Mouse (Mus musculus): ENCODE measurements around the gene Rgs8.

Gene Rgs8

GRCm38 (mm10) chr1:153733181-153733580, 80.4 kb downstream of the Rgs8 start:
- in situ Hi-C loops (cut with MboI; ENCODE audit: low pct_unique_long_range_greater_than_20kb in 1 of 2, low sequenced_read_pairs in 2 of 2, unreplicated experiment in 1 of 2) = no loop called here

- in situ Hi-C loops (cut with MboI; ENCODE audit: low pct_unique_long_range_greater_than_20kb in 1 of 2, low sequenced_read_pairs in 2 of 2, unreplicated experiment in 1 of 2) = no loop called here
Observed at GRCm38 (mm10) chr1:153734866-153735265, 82.0 kb downstream of the Rgs8 start.

GRCm38 (mm10) chr1:153736096-153736495, 83.3 kb downstream of the Rgs8 start:
- in situ Hi-C loops (cut with MboI; ENCODE audit: low pct_unique_long_range_greater_than_20kb in 1 of 2, low sequenced_read_pairs in 2 of 2, unreplicated experiment in 1 of 2) = no loop called here

- in situ Hi-C loops (cut with MboI; ENCODE audit: low pct_unique_long_range_greater_than_20kb in 1 of 2, low sequenced_read_pairs in 2 of 2, unreplicated experiment in 1 of 2) = no loop called here
Observed at GRCm38 (mm10) chr1:153737101-153738085, 84.6 kb downstream of the Rgs8 start.

- in situ Hi-C loops (cut with MboI; ENCODE audit: low pct_unique_long_range_greater_than_20kb in 1 of 2, low sequenced_read_pairs in 2 of 2, unreplicated experiment in 1 of 2) = no loop called here
Observed at GRCm38 (mm10) chr1:153739437-153740015, 86.7 kb downstream of the Rgs8 start.

- in situ Hi-C loops (cut with MboI; ENCODE audit: low pct_unique_long_range_greater_than_20kb in 1 of 2, low sequenced_read_pairs in 2 of 2, unreplicated experiment in 1 of 2) = no loop called here
Observed at GRCm38 (mm10) chr1:153740145-153740544, 87.3 kb downstream of the Rgs8 start, which contains the start of gene Rgs16. TSS of gene Rgs16 (plus strand) at chr1:153740349.

- in situ Hi-C loops (cut with MboI; ENCODE audit: low pct_unique_long_range_greater_than_20kb in 1 of 2, low sequenced_read_pairs in 2 of 2, unreplicated experiment in 1 of 2) = no loop called here
Observed at GRCm38 (mm10) chr1:153740775-153741400, 88.1 kb downstream of the Rgs8 start.

GRCm38 (mm10) chr1:153741551-153742316, 88.9 kb downstream of the Rgs8 start:
- in situ Hi-C loops (cut with MboI; ENCODE audit: low pct_unique_long_range_greater_than_20kb in 1 of 2, low sequenced_read_pairs in 2 of 2, unreplicated experiment in 1 of 2) = no loop called here

GRCm38 (mm10) chr1:153742374-153743155, 89.7 kb downstream of the Rgs8 start:
- in situ Hi-C loops (cut with MboI; ENCODE audit: low pct_unique_long_range_greater_than_20kb in 1 of 2, low sequenced_read_pairs in 2 of 2, unreplicated experiment in 1 of 2) = no loop called here

GRCm38 (mm10) chr1:153746119-153746670, 93.4 kb downstream of the Rgs8 start:
- in situ Hi-C loops (cut with MboI; ENCODE audit: low pct_unique_long_range_greater_than_20kb in 1 of 2, low sequenced_read_pairs in 2 of 2, unreplicated experiment in 1 of 2) = loop anchor here (5.0 kb wide), 2 partner anchors 184 to 189 kb away; no protein-coding TSS in a partner anchor

GRCm38 (mm10) chr1:153746728-153747127, 93.9 kb downstream of the Rgs8 start:
- in situ Hi-C loops (cut with MboI; ENCODE audit: low pct_unique_long_range_greater_than_20kb in 1 of 2, low sequenced_read_pairs in 2 of 2, unreplicated experiment in 1 of 2) = loop anchor here (5.0 kb wide), 2 partner anchors 184 to 189 kb away; no protein-coding TSS in a partner anchor

GRCm38 (mm10) chr1:153747861-153748530, 95.2 kb downstream of the Rgs8 start:
- in situ Hi-C loops (cut with MboI; ENCODE audit: low pct_unique_long_range_greater_than_20kb in 1 of 2, low sequenced_read_pairs in 2 of 2, unreplicated experiment in 1 of 2) = loop anchor here (5.0 kb wide), 2 partner anchors 186 to 191 kb away; no protein-coding TSS in a partner anchor

- in situ Hi-C loops (cut with MboI; ENCODE audit: low pct_unique_long_range_greater_than_20kb in 1 of 2, low sequenced_read_pairs in 2 of 2, unreplicated experiment in 1 of 2) = loop anchor here (5.0 kb wide), 2 partner anchors 186 to 191 kb away; no protein-coding TSS in a partner anchor
Observed at GRCm38 (mm10) chr1:153748549-153748948, 95.7 kb downstream of the Rgs8 start.

- in situ Hi-C loops (cut with MboI; ENCODE audit: low pct_unique_long_range_greater_than_20kb in 1 of 2, low sequenced_read_pairs in 2 of 2, unreplicated experiment in 1 of 2) = loop anchor here (5.0 kb wide), 2 partner anchors 187 to 192 kb away; no protein-coding TSS in a partner anchor
Observed at GRCm38 (mm10) chr1:153749211-153749801, 96.5 kb downstream of the Rgs8 start, which contains the start of gene Rnasel. TSS of gene Rnasel (plus strand) at chr1:153749426.
